Mouse (Mus musculus) layer of hippocampus, adult 9-10 months (tissue): ENCODE measurements around the gene Kcnk3.

Experiments
- DNase-seq: peaks from one replicate; pipeline ENCODE4 v3.0.0; 2022; ENCODE audit warnings: low spot score

Kcnk3 gene

GRCm38 (mm10) chr5:30643477-30644179, 55.7 kb downstream of the Kcnk3 start:
- no peak for DNase-seq

- DNase-seq, result no peak
Observed at GRCm38 (mm10) chr5:30646036-30646435, 58.1 kb downstream of the Kcnk3 start.

- DNase-seq, result no peak
Observed at GRCm38 (mm10) chr5:30647396-30647795, 59.4 kb downstream of the Kcnk3 start.

- peak; percentile 87 for DNase-seq
Observed at GRCm38 (mm10) chr5:30647815-30648560, 60.0 kb downstream of the Kcnk3 start, which contains the start of gene Slc35f6. Gene Slc35f6, plus strand, starts transcription at chr5:30647933.

- DNase-seq, result no peak
Observed at GRCm38 (mm10) chr5:30649558-30649957, 61.6 kb downstream of the Kcnk3 start.

GRCm38 (mm10) chr5:30650756-30651155, 62.8 kb downstream of the Kcnk3 start:
- DNase-seq, result no peak

- DNase-seq, result no peak
Observed at GRCm38 (mm10) chr5:30651554-30651953, 63.6 kb downstream of the Kcnk3 start.

- no peak for DNase-seq
Observed at GRCm38 (mm10) chr5:30653246-30653645, 65.3 kb downstream of the Kcnk3 start.

GRCm38 (mm10) chr5:30655042-30655441, 67.1 kb downstream of the Kcnk3 start:
- no peak for DNase-seq

GRCm38 (mm10) chr5:30655526-30656195, 67.7 kb downstream of the Kcnk3 start:
- no peak for DNase-seq

GRCm38 (mm10) chr5:30659042-30659441, 71.1 kb downstream of the Kcnk3 start:
- DNase-seq, result no peak

- no peak for DNase-seq
Observed at GRCm38 (mm10) chr5:30660278-30660677, 72.3 kb downstream of the Kcnk3 start.

GRCm38 (mm10) chr5:30660813-30661212, 72.8 kb downstream of the Kcnk3 start:
- no peak for DNase-seq

- DNase-seq, result no peak
Observed at GRCm38 (mm10) chr5:30665360-30665759, 77.4 kb downstream of the Kcnk3 start.

- DNase-seq, result no peak
Observed at GRCm38 (mm10) chr5:30665968-30666367, 78.0 kb downstream of the Kcnk3 start.

- DNase-seq, result peak; percentile 96
Observed at GRCm38 (mm10) chr5:30666391-30667195, 78.6 kb downstream of the Kcnk3 start, which contains the start of gene Cenpa. Gene Cenpa, plus strand, starts transcription at chr5:30666777.

- no peak for DNase-seq
Observed at GRCm38 (mm10) chr5:30667215-30667614, 79.2 kb downstream of the Kcnk3 start.

GRCm38 (mm10) chr5:30667686-30668085, 79.7 kb downstream of the Kcnk3 start:
- DNase-seq, result no peak

GRCm38 (mm10) chr5:30668637-30669495, 80.9 kb downstream of the Kcnk3 start:
- no peak for DNase-seq

GRCm38 (mm10) chr5:30669496-30669830, 81.5 kb downstream of the Kcnk3 start:
- no peak for DNase-seq

- DNase-seq, result no peak
Observed at GRCm38 (mm10) chr5:30670091-30670490, 82.1 kb downstream of the Kcnk3 start.
